In genomic region chr13:92533801-92534200, GRCm38 (mm10) we compare ENCODE assay signal across 25 mouse cellular contexts. TPM values are rescaled to one million over a fixed set of nuclear protein-coding genes. Genes with fewer than 3 reads are reported as not detected.
"Had no signal": no experiment of that assay in that cellular context is flagged by ENCODE, and none has a peak within 500 bp of the region (broad histone marks: within the 10 kb centered on the region; RNA-seq: fewer than 3 reads in every experiment).

No protein-coding gene starts in this region.

- H3K27ac ChIP-seq: intestine, embryonic 15.5 days; kidney, embryonic 15.5 days; left cerebral cortex, adult 2 months; liver, embryonic 14.5 days; macrophage; midbrain, embryonic 13.5 days had no signal

- H3K4me2 ChIP-seq: intestine, embryonic 15.5 days; kidney, embryonic 15.5 days; liver, embryonic 11.5 days; lung, embryonic 14.5 days; midbrain, embryonic 13.5 days had no signal

- H3K9ac ChIP-seq: intestine, embryonic 15.5 days; kidney, embryonic 15.5 days; liver, embryonic 14.5 days; lung, embryonic 14.5 days; midbrain, embryonic 13.5 days had no signal

- H3K36me3 ChIP-seq: intestine, embryonic 15.5 days; kidney, embryonic 15.5 days; midbrain, embryonic 13.5 days had no signal

- DNase-seq: kidney, adult 11 months; kidney, adult 8-10 months; kidney, postnatal 10 days; kidney, postnatal 36 days; layer of hippocampus, postnatal 36 days; lung, embryonic 14.5 days; right cerebral cortex, adult 18-20 months; right cerebral cortex, postnatal 14 days; right cerebral cortex, postnatal 4 days; thymus, postnatal 25 days had no signal

- H3K27me3 ChIP-seq: intestine, embryonic 15.5 days; kidney, embryonic 15.5 days; midbrain, embryonic 13.5 days had no signal

- H3K4me1 ChIP-seq: intestine, embryonic 15.5 days had no signal

- ATAC-seq: intestine, embryonic 15.5 days; midbrain, embryonic 13.5 days; midbrain, embryonic 16.5 days had no signal

- H3K4me3 ChIP-seq: intestine, embryonic 15.5 days; kidney, embryonic 15.5 days; left cerebral cortex, adult 2 months; midbrain, embryonic 13.5 days; myocyte had no signal

- H3K9me3 ChIP-seq: intestine, embryonic 15.5 days; kidney, embryonic 15.5 days; midbrain, embryonic 13.5 days had no signal

RNA-seq across cellular contexts. Expression of gene Spz1, which starts 42.2 kb away (rescaled TPM):
- polyA plus RNA-seq: intestine, embryonic 15.5 days; kidney, embryonic 15.5 days; limb, embryonic 11.5 days; limb, embryonic 14.5 days; liver, embryonic 11.5 days; liver, embryonic 14.5 days; lung, embryonic 14.5 days; macrophage; midbrain, embryonic 13.5 days; midbrain, embryonic 16.5 days; myocyte; neural tube, embryonic 11.5 days; neural tube, embryonic 14.5 days; stomach, embryonic 14.5 days; thymus, postnatal 0 days had no signal

RNA-seq across cellular contexts. Expression of gene Fam151b, which starts 50.0 kb away (rescaled TPM):
- polyA plus RNA-seq: intestine, embryonic 15.5 days; kidney, embryonic 15.5 days; lung, embryonic 14.5 days had no signal
